Mouse (Mus musculus): Measurements from ENCODE around the gene Chrm2. TPM values are rescaled to one million over a fixed set of nuclear protein-coding genes. Genes with fewer than 3 reads are reported as not detected.

The Chrm2 gene
- not detected for polyA plus RNA-seq (2017; shearing (Covaris generic))

GRCm38 (mm10) chr6:36387612-36388400 is at the start of gene Chrm2:
Gene Chrm2, plus strand, starts transcription at chr6:36388084.

All from CD4-positive, CD25-positive, alpha-beta regulatory T cell (primary cell).